ENCODE assay signal across 10 mouse cellular contexts in the genomic region with DNA sequence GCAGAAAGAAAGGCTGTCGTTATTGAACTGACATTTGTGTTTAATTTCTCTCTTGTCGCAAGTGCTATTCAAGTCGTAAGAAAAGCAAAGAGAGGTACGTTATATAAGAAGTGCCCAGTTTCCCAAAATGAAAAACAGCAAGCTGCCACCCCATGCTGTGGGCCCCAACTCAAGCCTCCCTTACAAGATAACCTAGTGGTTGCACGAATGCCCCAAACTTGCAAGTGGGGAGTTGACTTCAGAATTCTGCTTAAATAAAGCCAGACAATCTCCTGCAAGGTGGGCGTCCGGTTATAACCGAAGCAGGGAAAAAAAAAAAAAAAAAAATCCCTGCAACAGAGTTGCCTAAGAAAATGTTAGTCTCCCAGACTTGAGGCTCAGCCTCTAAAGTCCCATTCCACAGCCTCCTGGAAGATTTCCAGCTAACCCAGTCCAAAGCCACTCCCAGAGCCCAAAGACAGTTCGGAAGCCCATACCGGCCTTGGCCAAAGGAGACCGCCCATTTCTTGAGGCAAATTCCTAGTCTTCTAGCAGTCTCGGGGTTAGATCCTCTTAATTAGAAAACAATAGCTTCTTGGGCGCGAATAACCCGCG. TPM values are rescaled to one million over a fixed set of nuclear protein-coding genes. Genes with fewer than 3 reads are reported as not detected.
DNase-seq lines count a peak whose midpoint lies in the region; ATAC-seq and TF ChIP-seq lines count a peak whose summit lies in the region.
"Had no signal": no experiment of that assay in that cellular context is flagged by ENCODE, and none has a peak within 500 bp of the region (broad histone marks: within the 10 kb centered on the region; RNA-seq: fewer than 3 reads in every experiment).

No protein-coding gene starts in this region.

- peak overlapping the region; percentile 39 for H3K4me3 ChIP-seq in liver, embryonic 11.5 days (ENCODE audit: low read depth, low read length)
- H3K4me3 ChIP-seq in embryonic fibroblast, embryonic 13.5 days (ENCODE audit: insufficient read depth, low read length) = peak overlapping the region; percentile 29
- H3K4me3 ChIP-seq in intestine, postnatal 0 days (ENCODE audit: low read depth, low read length) = peak overlapping the region; percentile 40
- H3K4me3 ChIP-seq in neural tube, embryonic 15.5 days (replicated peaks) = peak overlapping the region; percentile 31

- peaks cover 64% of the 10 kb centered on the region for H3K27me3 ChIP-seq in liver, embryonic 11.5 days (replicated peaks; ENCODE audit: control insufficient read depth, insufficient read depth, low read length)
- peaks cover 58% of the 10 kb centered on the region for H3K27me3 ChIP-seq in intestine, postnatal 0 days (replicated peaks; ENCODE audit: control insufficient read depth, insufficient read depth, low read length)
- H3K27me3 ChIP-seq in neural tube, embryonic 15.5 days (replicated peaks) = peaks cover 63% of the 10 kb centered on the region

- no peak overlapping the region for H3K27ac ChIP-seq in liver, embryonic 11.5 days (ENCODE audit: low read depth, low read length)
- no peak overlapping the region for H3K27ac ChIP-seq in embryonic fibroblast, embryonic 13.5 days (ENCODE audit: insufficient read depth, low read length)
- H3K27ac ChIP-seq in intestine, postnatal 0 days (ENCODE audit: low read depth, low read length) = no peak overlapping the region
- H3K27ac ChIP-seq in neural tube, embryonic 15.5 days (replicated peaks) = no peak overlapping the region

- DNase-seq in liver, embryonic 11.5 days (ENCODE audit: low spot score) = no peak
- DNase-seq in liver = no peak
- no peak for DNase-seq in thymus, postnatal 4 days
- no peak for DNase-seq in layer of hippocampus, adult 9-11 months
- no peak for DNase-seq in left cerebral cortex, postnatal 25 days (ENCODE audit: low spot score in 2 of 2)

- TF ChIP-seq CTCF in embryonic fibroblast, embryonic 13.5 days (IDR thresholded peaks at IDR 0.05; ENCODE audit: borderline replicate concordance, insufficient read depth, low read length) = no peak
- TF ChIP-seq CTCF in intestine, postnatal 0 days (IDR thresholded peaks at IDR 0.05; ENCODE audit: low read depth) = no peak

- H3K9me3 ChIP-seq in liver, embryonic 11.5 days (ENCODE audit: control insufficient read depth, low read length) = 0 out of 2 replicates have a peak, but pooled peaks cover 2% of the 10 kb centered on the region
- H3K9me3 ChIP-seq in intestine, postnatal 0 days (ENCODE audit: control insufficient read depth) = no peaks in the 10 kb centered on the region
- H3K9me3 ChIP-seq in neural tube, embryonic 15.5 days (replicated peaks) = no peaks in the 10 kb centered on the region

- no peak overlapping the region for H3K9ac ChIP-seq in liver, embryonic 11.5 days (ENCODE audit: low read depth, low read length)
- no peak overlapping the region for H3K9ac ChIP-seq in intestine, postnatal 0 days (ENCODE audit: low read depth, low read length)
- H3K9ac ChIP-seq in neural tube, embryonic 15.5 days (replicated peaks) = no peak overlapping the region

- 8% methylated on average over 16 of the region's 16 CpGs for WGBS in liver, embryonic 11.5 days
- WGBS in intestine, postnatal 0 days = 13% methylated on average over 16 of the region's 16 CpGs
- WGBS in neural tube, embryonic 15.5 days = 9% methylated on average over 16 of the region's 16 CpGs

- ATAC-seq in liver, embryonic 11.5 days (replicated peaks; ENCODE audit: low FRiP score) = no peak
- ATAC-seq in intestine, postnatal 0 days = no peak
- no peak for ATAC-seq in neural tube, embryonic 15.5 days (ENCODE audit: low FRiP score)
- ATAC-seq: Patski had no signal

- intact Hi-C loops in left cerebral cortex, postnatal 25 days (cut with DNase I) = no loop called here

- no peaks in the 10 kb centered on the region for H3K36me3 ChIP-seq in liver, embryonic 11.5 days (ENCODE audit: control insufficient read depth, insufficient read depth, low read length)
- H3K36me3 ChIP-seq in intestine, postnatal 0 days (ENCODE audit: control insufficient read depth, insufficient read depth) = no peaks in the 10 kb centered on the region
- no peaks in the 10 kb centered on the region for H3K36me3 ChIP-seq in neural tube, embryonic 15.5 days

- H3K4me2 ChIP-seq in liver, embryonic 11.5 days = peak overlapping the region; percentile 65
- H3K4me2 ChIP-seq in intestine, postnatal 0 days (replicated peaks; ENCODE audit: low read depth) = peak overlapping the region; percentile 64
- peak overlapping the region; percentile 54 for H3K4me2 ChIP-seq in neural tube, embryonic 15.5 days

- peaks cover 6% of the 10 kb centered on the region; the same call in 1 of the 2 replicates for H3K4me1 ChIP-seq in liver, embryonic 11.5 days (replicated peaks; ENCODE audit: control insufficient read depth, insufficient read depth, low read length)
- H3K4me1 ChIP-seq in embryonic fibroblast, embryonic 13.5 days (ENCODE audit: control insufficient read depth, insufficient read depth, low read length) = no peaks in the 10 kb centered on the region
- peaks cover 4% of the 10 kb centered on the region; the same call in 1 of the 2 replicates for H3K4me1 ChIP-seq in intestine, postnatal 0 days (replicated peaks; ENCODE audit: control insufficient read depth, insufficient read depth, low read length)
- peaks cover 10% of the 10 kb centered on the region for H3K4me1 ChIP-seq in neural tube, embryonic 15.5 days

- no peak for TF ChIP-seq POLR2A in embryonic fibroblast, embryonic 13.5 days (IDR thresholded peaks at IDR 0.05; ENCODE audit: low read depth, low read length)

RNA-seq across cellular contexts. Expression of a gene that starts 8.5 kb away (rescaled TPM):
- polyA plus RNA-seq in liver, embryonic 11.5 days (2014; fragmentation: Nextera tagmentation; extraction: Ambion mirVana) = 0.05 TPM in 1 of 2 replicates, not detected in the other
- polyA plus RNA-seq in embryonic fibroblast, embryonic 13.5 days (2011; ENCODE audit: insufficient read length, low read depth, missing spikeins) = 0.46 and 0.50 TPM in 2 replicates
- not detected in 2 replicates for polyA plus RNA-seq in intestine, postnatal 0 days (2015; fragmentation: Nextera tagmentation; extraction: Ambion mirVana)
- polyA plus RNA-seq in neural tube, embryonic 15.5 days (2015; fragmentation: Nextera tagmentation; extraction: Ambion mirVana) = 1.1 and 1.4 TPM in 2 replicates
- 1 to 10 TPM; 2.5 to 4.1 TPM for total RNA-seq in left cerebral cortex, postnatal 25 days (2021)
- polyA plus RNA-seq: gonadal fat pad, adult 2 months; Patski had no signal

RNA-seq across cellular contexts. Expression of a gene that starts 44.5 kb away (rescaled TPM):
- 109 and 116 TPM in 2 replicates for polyA plus RNA-seq in liver, embryonic 11.5 days (2014; fragmentation: Nextera tagmentation; extraction: Ambion mirVana)
- polyA plus RNA-seq in embryonic fibroblast, embryonic 13.5 days (2011; ENCODE audit: insufficient read length, low read depth, missing spikeins) = 104 and 112 TPM in 2 replicates
- 42.3 and 43.3 TPM in 2 replicates for polyA plus RNA-seq in intestine, postnatal 0 days (2015; fragmentation: Nextera tagmentation; extraction: Ambion mirVana)
- 111 and 117 TPM in 2 replicates for polyA plus RNA-seq in neural tube, embryonic 15.5 days (2015; fragmentation: Nextera tagmentation; extraction: Ambion mirVana)
- total RNA-seq in left cerebral cortex, postnatal 25 days (2021) = 100 to 1,000 TPM in 1 of 2 experiments, 10 to 100 TPM in 1; 97.8 to 103 TPM

RNA-seq across cellular contexts. Expression of a gene that starts 49.1 kb away (rescaled TPM):
- polyA plus RNA-seq in liver, embryonic 11.5 days (2014; fragmentation: Nextera tagmentation; extraction: Ambion mirVana) = 27.6 and 31.6 TPM in 2 replicates
- polyA plus RNA-seq in embryonic fibroblast, embryonic 13.5 days (2011; ENCODE audit: insufficient read length, low read depth, missing spikeins) = 23.6 and 27.3 TPM in 2 replicates
- 7.8 and 8.7 TPM in 2 replicates for polyA plus RNA-seq in intestine, postnatal 0 days (2015; fragmentation: Nextera tagmentation; extraction: Ambion mirVana)
- polyA plus RNA-seq in neural tube, embryonic 15.5 days (2015; fragmentation: Nextera tagmentation; extraction: Ambion mirVana) = 9.8 TPM in 2 replicates
- total RNA-seq in left cerebral cortex, postnatal 25 days (2021) = 10 to 100 TPM; 13.3 to 17.5 TPM

RNA-seq across cellular contexts. Expression of a gene that starts 49.2 kb away (rescaled TPM):
- 22.1 and 22.6 TPM in 2 replicates for polyA plus RNA-seq in liver, embryonic 11.5 days (2014; fragmentation: Nextera tagmentation; extraction: Ambion mirVana)
- polyA plus RNA-seq in embryonic fibroblast, embryonic 13.5 days (2011; ENCODE audit: insufficient read length, low read depth, missing spikeins) = 13.0 and 16.3 TPM in 2 replicates
- 17.1 and 19.9 TPM in 2 replicates for polyA plus RNA-seq in intestine, postnatal 0 days (2015; fragmentation: Nextera tagmentation; extraction: Ambion mirVana)
- polyA plus RNA-seq in neural tube, embryonic 15.5 days (2015; fragmentation: Nextera tagmentation; extraction: Ambion mirVana) = 23.1 and 26.9 TPM in 2 replicates
- 10 to 100 TPM; 26.4 to 28.6 TPM for total RNA-seq in left cerebral cortex, postnatal 25 days (2021)
